Mouse (Mus musculus) ovary, postnatal 36 days (tissue): Measurements from ENCODE around the gene Aplp1.
A peak's percentile ranks its signal among the peaks of the same experiment; 100 is the strongest.
"Not testable (repeated sequence)": the region's sequence is repeated elsewhere in the genome, so short reads cannot be mapped to it uniquely, and the experiment has no call there.

ENCODE experiments used
- DNase-seq: peaks from one replicate; pipeline ENCODE4 v3.0.0; 2022; ENCODE audit warnings: low spot score, mixed read lengths

Gene Aplp1

GRCm38 (mm10) chr7:30444971-30445751, at the start of gene Aplp1:
TSS of gene Aplp1 (minus strand) at chr7:30445535.
- DNase-seq, result peak; percentile 52

- DNase-seq, result no peak
These were observed 48.1 kb upstream of the Aplp1 start, which contains the start of gene Prodh2 for GRCm38 (mm10) chr7:30493401-30493931. TSS of gene Prodh2 (plus strand) at chr7:30493622.

- peak; percentile 63 for DNase-seq
These were observed 47.4 kb upstream of the Aplp1 start for GRCm38 (mm10) chr7:30492765-30493164.

GRCm38 (mm10) chr7:30490957-30491307, 45.6 kb upstream of the Aplp1 start:
- no peak for DNase-seq

GRCm38 (mm10) chr7:30490251-30490956, 45.1 kb upstream of the Aplp1 start:
- DNase-seq, result no peak

GRCm38 (mm10) chr7:30484250-30484649, 38.9 kb upstream of the Aplp1 start:
- no peak for DNase-seq

- DNase-seq, result peak; percentile 26
These were observed 32.4 kb upstream of the Aplp1 start for GRCm38 (mm10) chr7:30477415-30478381.

GRCm38 (mm10) chr7:30476136-30476535, 30.8 kb upstream of the Aplp1 start:
- DNase-seq, result not testable (repeated sequence)

GRCm38 (mm10) chr7:30474999-30475398, 29.7 kb upstream of the Aplp1 start:
- no peak for DNase-seq

- DNase-seq, result no peak
These were observed 27.1 kb upstream of the Aplp1 start for GRCm38 (mm10) chr7:30472411-30472810.

- DNase-seq, result no peak
These were observed 19.5 kb upstream of the Aplp1 start for GRCm38 (mm10) chr7:30464816-30465300.

GRCm38 (mm10) chr7:30463996-30464395, 18.7 kb upstream of the Aplp1 start:
- no peak for DNase-seq

- no peak for DNase-seq
These were observed 18.2 kb upstream of the Aplp1 start for GRCm38 (mm10) chr7:30463568-30463967.

GRCm38 (mm10) chr7:30459484-30459883, 14.1 kb upstream of the Aplp1 start:
- no peak for DNase-seq

GRCm38 (mm10) chr7:30457629-30458330, 12.4 kb upstream of the Aplp1 start, which contains the start of the genes Kirrel2 and Nphs1:
TSS of gene Kirrel2 (minus strand) at chr7:30457690.
TSS of gene Nphs1 (plus strand) at chr7:30458315.
- DNase-seq, result no peak

GRCm38 (mm10) chr7:30456911-30457628, 11.7 kb upstream of the Aplp1 start:
- no peak for DNase-seq

- DNase-seq, result no peak
These were observed 11.2 kb upstream of the Aplp1 start for GRCm38 (mm10) chr7:30456487-30456886.

- no peak for DNase-seq
These were observed 8.9 kb upstream of the Aplp1 start for GRCm38 (mm10) chr7:30454259-30454658.

- DNase-seq, result no peak
These were observed 8.4 kb upstream of the Aplp1 start for GRCm38 (mm10) chr7:30453766-30454165.

- DNase-seq, result no peak
These were observed 8.0 kb upstream of the Aplp1 start for GRCm38 (mm10) chr7:30453327-30453726.
